Mouse (Mus musculus) limb, embryonic 12.5 days (tissue): Measurements from ENCODE around the gene Nr2f2. TPM values are rescaled to one million over a fixed set of nuclear protein-coding genes. Genes with fewer than 3 reads are reported as not detected.

Experiments used
- ATAC-seq: fragments of 200-750 bp; cut with Nextera tagmentation; 2 replicates; pipeline ENCODE4 v1.8.0; 2017; ENCODE audit warnings: low read depth, moderate TSS enrichment; ENCODE audit not compliant: insufficient number of reproducible peaks, insufficient read depth, low FRiP score, low TSS enrichment
- H3K27ac ChIP-seq: fragments of 300-500 bp; sonication (generic); 2 replicates; pipeline ENCODE4 v1.5.1; 2016; ENCODE audit warnings: mild to moderate bottlenecking, moderate library complexity
- H3K27me3 ChIP-seq: fragments of 300-500 bp; sonication (generic); 2 replicates; pipeline ENCODE4 v1.6.1; 2016; ENCODE audit warnings: mild to moderate bottlenecking, moderate library complexity
- H3K36me3 ChIP-seq: fragments of 300-500 bp; sonication (generic); 2 replicates; pipeline ENCODE4 v1.6.1; 2016; ENCODE audit warnings: mild to moderate bottlenecking, moderate library complexity
- H3K4me1 ChIP-seq: fragments of 300-500 bp; sonication (generic); replicated peaks from 2 replicates; pipeline ENCODE4 v1.6.1; 2016
- H3K4me2 ChIP-seq: fragments of 300-500 bp; sonication (generic); 2 replicates; pipeline ENCODE4 v1.6.1; 2016; ENCODE audit warnings: mild to moderate bottlenecking, moderate library complexity
- H3K4me3 ChIP-seq: fragments of 300-500 bp; sonication (generic); replicated peaks from 2 replicates; pipeline ENCODE4 v1.5.1; 2016; ENCODE audit warnings: mild to moderate bottlenecking
- H3K9ac ChIP-seq: fragments of 300-500 bp; sonication (generic); replicated peaks from 2 replicates; pipeline ENCODE4 v1.6.1; 2016; ENCODE audit warnings: mild to moderate bottlenecking, moderate library complexity
- H3K9me3 ChIP-seq: fragments of 300-500 bp; sonication (generic); 2 replicates; pipeline ENCODE4 v1.6.1; 2016; ENCODE audit warnings: mild to moderate bottlenecking, moderate library complexity
- whole genome bisulfite sequencing: fragments of 180-500 bp; shearing (Covaris S2); methylation state at CpG from one replicate; pipeline ENCODE4 v1.1.7; 2016; 5-methylcytosine and 5-hydroxymethylcytosine counted together
- polyA plus RNA-seq: library from polyadenylated mRNA; unstranded; fragments of >200 nt; fragmentation: Nextera tagmentation; extraction: Ambion mirVana; gene quantifications from 2 replicates; pipeline ENCODE4 v1.2.1, GENCODE M21; 2016

Gene Nr2f2
- polyA plus RNA-seq, 1 experiment from 2014 or later: 71.8 TPM

- Histone ChIP-seq H3K27me3 (peaks cover 92% of the 10 kb centered on the region), H3K27ac (no peak overlapping the region), H3K4me3 (no peak overlapping the region; the same call in 1 of the 2 replicates), H3K4me2 (0 out of 2 replicates have a peak overlapping the region, but pooled peaks have one; percentile 45), H3K36me3 (no peaks in the 10 kb centered on the region), H3K9ac (no peak overlapping the region), H3K4me1 (peaks cover 23% of the 10 kb centered on the region), H3K9me3 (no peaks in the 10 kb centered on the region)
- ATAC-seq: no peak
- 18% methylated on average over 7 of the region's 7 CpGs for WGBS
These were observed 28.3 kb downstream of the Nr2f2 start for GRCm38 (mm10) chr7:70338265-70338640.

DNA sequence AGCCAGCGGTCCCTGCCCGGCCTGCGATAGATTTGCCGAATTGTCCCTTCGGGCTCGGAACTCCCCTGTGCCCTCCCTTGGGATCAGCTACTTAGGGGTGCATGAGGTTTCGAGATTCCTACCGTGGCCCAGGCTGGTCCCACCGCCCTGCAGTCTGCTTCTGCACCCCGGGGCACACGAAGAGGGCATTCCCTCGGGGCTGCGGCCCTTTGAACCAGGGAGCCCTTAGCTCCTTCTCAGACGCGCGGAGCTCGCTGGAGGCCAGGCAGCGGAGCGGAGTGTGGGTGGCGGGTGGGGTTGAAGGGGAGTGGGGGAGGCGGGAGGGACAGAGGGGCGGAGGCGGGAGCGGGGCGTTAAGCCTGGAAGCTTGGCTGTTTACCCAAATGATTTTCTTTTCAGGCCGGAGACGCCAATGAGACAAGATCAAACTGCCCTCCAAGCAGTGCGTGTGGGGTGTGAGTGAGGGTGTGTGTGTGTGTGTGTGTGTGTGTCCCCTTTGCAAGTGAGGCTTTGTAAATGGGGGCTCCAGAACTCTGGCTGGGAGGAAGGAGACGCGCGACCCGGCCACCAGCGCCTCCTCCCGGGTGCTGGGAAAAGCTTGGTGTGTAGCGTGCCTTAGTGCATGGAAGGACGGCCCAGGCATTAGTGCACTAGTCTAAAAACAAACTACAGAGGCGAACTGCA is 28.8 kb downstream of the Nr2f2 start:
- Histone ChIP-seq H3K36me3 (no peaks in the 10 kb centered on the region), H3K27ac (no peak overlapping the region), H3K9me3 (no peaks in the 10 kb centered on the region), H3K4me1 (peaks cover 21% of the 10 kb centered on the region), H3K9ac (0 out of 2 replicates have a peak overlapping the region, but pooled peaks have one; percentile 18), H3K27me3 (peaks cover 92% of the 10 kb centered on the region), H3K4me3 (peak overlapping the region; percentile 22), H3K4me2 (peak overlapping the region; percentile 45)
- WGBS: 1% methylated on average over 37 of the region's 37 CpGs
- ATAC-seq: no peak

DNA sequence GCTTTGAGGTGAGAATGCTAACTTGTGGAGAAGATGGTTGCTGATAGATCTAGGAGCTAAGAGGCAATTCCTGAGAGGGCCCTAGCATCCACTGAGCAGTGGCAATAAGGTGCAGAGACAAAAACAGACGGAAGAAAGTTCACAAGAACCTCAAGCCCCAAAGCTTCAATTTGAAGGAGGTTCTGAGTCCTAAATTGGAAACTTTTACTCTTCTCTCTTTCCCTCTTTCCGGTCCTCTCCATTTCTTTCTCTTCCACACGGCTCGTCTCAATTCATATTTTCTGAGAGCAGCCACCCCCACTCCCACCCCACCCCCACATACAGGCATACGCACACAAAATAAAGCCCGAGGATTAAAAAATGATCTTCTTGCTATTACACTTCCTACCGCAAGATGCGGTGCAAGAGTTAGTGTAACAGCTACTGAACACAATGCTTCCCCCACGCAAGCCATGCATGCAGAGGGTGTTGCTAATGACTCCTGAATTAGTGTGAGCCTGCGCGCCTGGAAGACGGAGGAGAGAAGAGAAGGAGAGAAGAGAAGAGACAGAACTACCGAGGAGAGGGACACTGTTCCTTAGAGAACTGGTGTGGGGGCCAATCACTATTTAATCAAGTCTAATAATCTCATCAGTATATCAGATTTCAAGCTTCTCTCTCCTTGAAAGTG is 29.8 kb downstream of the Nr2f2 start:
- 15% methylated on average over 13 of the region's 13 CpGs for WGBS
- Histone ChIP-seq H3K27ac (no peak overlapping the region), H3K4me2 (no peak overlapping the region), H3K36me3 (no peaks in the 10 kb centered on the region), H3K9me3 (no peaks in the 10 kb centered on the region), H3K4me3 (no peak overlapping the region), H3K9ac (no peak overlapping the region), H3K4me1 (peaks cover 31% of the 10 kb centered on the region), H3K27me3 (peaks cover 97% of the 10 kb centered on the region)
- no peak for ATAC-seq

GRCm38 (mm10) chr7:70336126-70336525 is 30.4 kb downstream of the Nr2f2 start:
- Histone ChIP-seq H3K36me3 (no peaks in the 10 kb centered on the region), H3K27me3 (peaks cover 99% of the 10 kb centered on the region), H3K27ac (no peak overlapping the region), H3K9me3 (no peaks in the 10 kb centered on the region), H3K4me2 (no peak overlapping the region), H3K4me1 (peaks cover 36% of the 10 kb centered on the region), H3K9ac (no peak overlapping the region), H3K4me3 (no peak overlapping the region)
- WGBS: 41% methylated on average over 3 of the region's 3 CpGs
- ATAC-seq: no peak

GRCm38 (mm10) chr7:70335411-70335810 is 31.1 kb downstream of the Nr2f2 start:
- Histone ChIP-seq H3K4me2 (no peak overlapping the region), H3K36me3 (no peaks in the 10 kb centered on the region), H3K4me3 (no peak overlapping the region), H3K27me3 (peaks cover 100% of the 10 kb centered on the region), H3K4me1 (peaks cover 38% of the 10 kb centered on the region), H3K9ac (no peak overlapping the region), H3K27ac (no peak overlapping the region), H3K9me3 (no peaks in the 10 kb centered on the region)
- 13% methylated on average over 7 of the region's 7 CpGs for WGBS
- no peak for ATAC-seq

DNA sequence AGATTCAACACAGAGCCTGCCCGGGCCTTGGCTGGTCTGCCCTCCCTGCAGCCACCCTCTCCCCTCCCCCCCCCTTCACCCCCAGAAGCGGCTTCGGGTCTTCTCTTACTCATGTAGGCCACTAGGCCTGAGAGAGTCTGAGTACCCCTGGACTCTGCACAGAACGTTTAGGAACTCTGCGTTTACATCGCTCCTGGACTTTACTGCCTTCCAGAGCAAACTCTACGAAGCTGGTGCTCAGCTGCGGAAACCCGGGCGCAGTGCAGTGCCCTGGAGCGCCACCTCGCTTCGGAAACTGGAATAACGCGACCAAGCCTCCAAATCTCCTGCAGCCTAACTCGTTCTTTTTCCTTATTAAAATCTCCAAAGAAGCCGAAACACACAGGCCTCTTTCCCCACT is 31.7 kb downstream of the Nr2f2 start:
- Histone ChIP-seq H3K9ac (no peak overlapping the region), H3K27me3 (peaks cover 100% of the 10 kb centered on the region), H3K36me3 (no peaks in the 10 kb centered on the region), H3K4me3 (peak overlapping the region; percentile 20; the same call in 1 of the 2 replicates), H3K4me2 (peak overlapping the region; percentile 49), H3K27ac (no peak overlapping the region), H3K4me1 (peaks cover 39% of the 10 kb centered on the region), H3K9me3 (no peaks in the 10 kb centered on the region)
- 0% methylated on average over 17 of the region's 17 CpGs for WGBS
- ATAC-seq: peak; percentile 57; the same call in 1 of the 2 replicates

DNA sequence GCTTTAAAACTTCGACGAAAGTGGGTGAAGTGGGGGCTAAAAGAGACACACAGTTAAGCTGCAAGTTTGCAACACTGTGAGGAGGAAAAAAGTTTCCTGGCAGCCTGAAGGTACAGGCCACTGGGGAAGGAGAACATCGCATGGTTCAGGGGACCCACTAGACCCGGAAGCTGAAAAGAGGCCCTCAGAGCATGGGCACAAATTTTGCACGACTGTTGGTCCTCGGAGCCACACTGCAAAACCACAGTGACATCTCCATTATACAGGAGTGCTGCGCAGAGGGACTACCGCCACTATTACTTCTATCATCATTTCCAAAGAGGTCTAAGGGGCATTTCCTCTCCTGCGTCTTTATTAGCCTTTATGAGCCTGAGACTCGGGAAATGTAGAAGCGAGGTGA is 32.7 kb downstream of the Nr2f2 start:
- peaks cover 39% of the 10 kb centered on the region for H3K4me1 ChIP-seq
- H3K9ac ChIP-seq: no peak overlapping the region
- 3% methylated on average over 11 of the region's 11 CpGs for WGBS
- H3K36me3 ChIP-seq: no peaks in the 10 kb centered on the region
- no peak overlapping the region for H3K4me2 ChIP-seq
- no peak overlapping the region for H3K4me3 ChIP-seq
- H3K27ac ChIP-seq: no peak overlapping the region
- H3K9me3 ChIP-seq: no peaks in the 10 kb centered on the region
- peaks cover 100% of the 10 kb centered on the region for H3K27me3 ChIP-seq
- ATAC-seq: no peak

DNA sequence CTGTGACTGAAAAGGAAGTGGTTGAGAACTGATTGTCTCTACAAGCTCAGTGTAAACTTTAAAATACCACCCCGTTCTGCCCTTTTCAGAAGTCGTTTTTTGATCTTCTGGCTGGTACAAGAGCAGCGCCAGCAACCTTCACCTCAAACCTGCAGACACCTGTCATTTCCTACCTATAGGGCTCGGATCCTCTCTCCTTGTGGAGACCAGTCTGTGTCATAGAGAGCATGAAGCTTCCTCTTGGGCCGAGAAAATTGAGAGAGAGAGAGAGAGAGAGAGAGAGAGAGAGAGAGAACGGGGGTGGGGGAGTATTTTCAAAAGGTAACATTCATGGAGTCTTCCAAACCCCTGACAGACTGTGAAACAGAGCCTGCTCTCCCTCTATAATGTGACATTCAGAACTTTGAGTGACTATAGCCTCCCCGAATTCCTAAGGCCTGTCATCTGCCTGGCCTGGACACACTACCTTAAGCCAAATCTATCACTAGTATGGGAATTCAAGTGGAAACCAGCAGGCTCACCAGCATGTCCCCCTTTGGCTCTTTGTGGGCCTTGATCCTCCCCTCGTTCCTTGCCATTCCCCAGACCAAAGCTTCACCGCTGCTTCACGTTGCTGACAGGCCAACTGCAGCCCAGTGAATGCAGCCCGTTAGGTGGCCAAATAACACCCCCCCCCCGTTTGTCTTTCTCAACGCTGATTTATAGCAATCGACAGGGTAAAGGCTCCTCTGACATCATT is 33.4 kb downstream of the Nr2f2 start:
- H3K4me3 ChIP-seq: no peak overlapping the region
- peaks cover 99% of the 10 kb centered on the region for H3K27me3 ChIP-seq
- H3K4me2 ChIP-seq: no peak overlapping the region
- 9% methylated on average over 14 of the region's 14 CpGs for WGBS
- no peak for ATAC-seq
- no peaks in the 10 kb centered on the region for H3K9me3 ChIP-seq
- H3K27ac ChIP-seq: no peak overlapping the region
- H3K4me1 ChIP-seq: peaks cover 39% of the 10 kb centered on the region
- H3K36me3 ChIP-seq: no peaks in the 10 kb centered on the region
- H3K9ac ChIP-seq: no peak overlapping the region

DNA sequence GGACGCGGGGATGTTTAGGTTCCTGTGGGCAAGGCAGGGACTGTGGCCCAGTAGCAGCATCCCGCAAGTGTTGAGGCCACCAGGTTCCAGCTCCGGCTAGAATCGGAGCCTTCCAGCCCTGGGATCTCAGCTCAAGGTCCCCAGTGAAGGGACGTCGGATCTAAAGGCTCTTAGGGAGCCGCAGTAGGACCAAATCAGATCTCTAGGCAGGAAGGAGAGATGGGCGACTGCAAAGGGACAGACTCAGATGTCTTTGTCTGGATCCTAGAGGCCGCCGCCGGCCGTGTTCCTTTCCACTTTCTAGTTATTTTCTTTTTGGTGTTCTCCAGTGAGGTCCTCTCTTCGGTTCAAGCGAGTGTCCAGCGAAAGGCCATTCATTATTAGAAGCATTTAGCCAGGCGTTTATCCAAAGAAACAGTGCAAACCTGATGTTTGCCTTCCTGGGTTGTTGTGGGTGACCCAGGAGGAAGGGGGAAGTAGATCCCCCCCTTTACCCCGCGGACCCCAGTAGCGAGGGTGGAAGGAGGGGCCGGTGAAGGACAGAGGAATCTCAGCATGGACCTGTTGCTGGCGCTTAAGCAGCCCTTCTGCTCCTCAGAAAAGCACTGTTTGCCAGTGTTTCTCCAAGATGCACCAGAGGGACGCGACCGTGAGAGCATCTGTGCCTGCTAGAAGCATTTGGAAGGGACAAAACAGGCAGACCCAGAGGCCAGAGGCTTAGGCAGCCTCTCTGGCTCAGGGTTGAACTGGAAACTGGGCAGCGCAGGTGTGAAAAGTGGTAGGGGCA is 34.3 kb downstream of the Nr2f2 start:
- H3K27me3 ChIP-seq: peaks cover 97% of the 10 kb centered on the region
- peaks cover 31% of the 10 kb centered on the region for H3K4me1 ChIP-seq
- no peak for ATAC-seq
- H3K9me3 ChIP-seq: no peaks in the 10 kb centered on the region
- no peaks in the 10 kb centered on the region for H3K36me3 ChIP-seq
- H3K4me3 ChIP-seq: peak overlapping the region; percentile 45
- H3K9ac ChIP-seq: peak overlapping the region; percentile 51
- peak overlapping the region; percentile 88 for H3K4me2 ChIP-seq
- under 1% methylated on average over 26 of the region's 26 CpGs for WGBS
- H3K27ac ChIP-seq: no peak overlapping the region

DNA sequence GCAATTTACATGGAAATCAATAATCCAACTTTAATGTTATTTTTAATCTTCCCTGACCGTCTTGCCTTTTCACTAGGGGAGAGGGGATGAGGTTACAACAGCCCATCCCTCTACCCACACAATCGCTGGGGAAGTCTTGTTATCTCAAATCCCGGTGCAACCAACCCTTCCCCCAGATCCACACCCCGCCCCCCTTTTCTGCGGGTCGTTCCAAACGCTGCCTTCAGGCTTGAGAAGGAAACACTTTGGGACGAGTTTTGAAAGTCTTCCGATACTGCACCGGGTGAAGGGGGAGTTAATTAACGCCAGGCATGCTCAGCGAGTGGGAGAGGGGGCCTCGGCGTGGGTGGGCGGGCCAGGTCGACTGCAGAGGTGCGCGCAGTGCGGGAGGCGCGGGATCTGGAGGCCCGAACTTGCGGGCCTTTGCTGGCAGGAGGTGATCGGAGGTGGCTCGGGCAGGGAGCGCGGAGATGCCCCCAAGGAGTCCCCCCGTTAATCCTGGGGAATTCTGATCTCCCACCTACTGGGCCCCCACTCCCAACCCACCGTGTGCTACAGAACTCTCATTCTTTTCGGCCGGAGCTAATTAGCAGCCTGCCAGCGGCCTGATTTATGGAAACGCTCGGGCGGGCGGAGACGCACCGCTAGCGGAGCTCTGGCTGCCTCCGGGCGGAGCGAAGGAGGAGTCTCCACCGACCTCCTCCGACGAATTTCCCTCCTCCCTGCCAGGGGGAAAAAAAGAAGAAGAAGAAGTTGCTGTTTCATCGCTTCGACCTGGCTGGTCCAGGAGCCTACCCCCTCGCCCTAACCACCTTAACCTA is 35.1 kb downstream of the Nr2f2 start:
- peaks cover 32% of the 10 kb centered on the region for H3K4me1 ChIP-seq
- peak overlapping the region; percentile 88 for H3K4me2 ChIP-seq
- H3K9ac ChIP-seq: peak overlapping the region; percentile 51
- H3K27ac ChIP-seq: no peak overlapping the region
- ATAC-seq: peak; percentile 33; the same call in 1 of the 2 replicates
- WGBS: under 1% methylated on average over 48 of the region's 48 CpGs
- H3K36me3 ChIP-seq: no peaks in the 10 kb centered on the region
- H3K27me3 ChIP-seq: peaks cover 97% of the 10 kb centered on the region
- H3K9me3 ChIP-seq: no peaks in the 10 kb centered on the region
- peak overlapping the region; percentile 45 for H3K4me3 ChIP-seq
